ENCODE assay signal across 8 mouse cellular contexts in genomic region chr19:36883119-36883518, GRCm38 (mm10). TPM values are rescaled to one million over a fixed set of nuclear protein-coding genes. Genes with fewer than 3 reads are reported as not detected.
DNase-seq lines count a peak whose midpoint lies in the region; ATAC-seq and TF ChIP-seq lines count a peak whose summit lies in the region.

No protein-coding gene starts in this region.

- H3K9ac ChIP-seq in kidney, embryonic 15.5 days = no peak overlapping the region
- no peak overlapping the region for H3K9ac ChIP-seq in CH12.LX (ENCODE audit: insufficient read depth, low read depth)
- no peak overlapping the region for H3K9ac ChIP-seq in embryonic facial prominence, embryonic 11.5 days (replicated peaks; ENCODE audit: low read length)

- no peaks in the 10 kb centered on the region for H3K27me3 ChIP-seq in kidney, embryonic 15.5 days
- H3K27me3 ChIP-seq in CH12.LX (replicated peaks) = no peaks in the 10 kb centered on the region
- no peaks in the 10 kb centered on the region for H3K27me3 ChIP-seq in embryonic facial prominence, embryonic 11.5 days (ENCODE audit: control insufficient read depth, insufficient read depth, low read length)

- H3K4me3 ChIP-seq in kidney, embryonic 15.5 days (replicated peaks) = no peak overlapping the region
- no peak overlapping the region for H3K4me3 ChIP-seq in CH12.LX (replicated peaks in 1 of 3; ENCODE audit: low read depth in 2 of 3, low read length in 2 of 3, poor library complexity in 1 of 3)
- no peak overlapping the region for H3K4me3 ChIP-seq in embryonic facial prominence, embryonic 11.5 days (ENCODE audit: low read depth, low read length)

- 86% methylated on average over 6 of the region's 6 CpGs for WGBS in kidney, embryonic 15.5 days
- 80% methylated on average over 6 of the region's 6 CpGs for WGBS in embryonic facial prominence, embryonic 11.5 days

- no peak for TF ChIP-seq RAD21 in CH12.LX (IDR thresholded peaks at IDR 0.05; ENCODE audit: low read depth, low read length)

- peak; percentile 28 to 34 for DNase-seq in cerebellum, adult 18-20 months
- DNase-seq in cerebellum, adult 8-10 months = no peak
- DNase-seq in kidney, postnatal 14 days = peak; percentile 24
- DNase-seq in CH12.LX (ENCODE audit: extremely low read depth) = peak; percentile 33
- peak; percentile 58 for DNase-seq in embryonic facial prominence, embryonic 11.5 days (ENCODE audit: low spot score)
- DNase-seq in naive thymus-derived CD4-positive, alpha-beta T cell, adult 2 months (ENCODE audit: low read depth) = peak; percentile 55
- DNase-seq in gastrocnemius, postnatal 36 days = no peak

- H3K4me1 ChIP-seq in kidney, embryonic 15.5 days = no peaks in the 10 kb centered on the region
- H3K4me1 ChIP-seq in CH12.LX (ENCODE audit: control insufficient read depth in 1 of 2, insufficient read depth in 2 of 2) = no peaks in the 10 kb centered on the region
- no peaks in the 10 kb centered on the region for H3K4me1 ChIP-seq in embryonic facial prominence, embryonic 11.5 days (ENCODE audit: control insufficient read depth, insufficient read depth, low read length)

- dilution Hi-C loops in CH12.LX (cut with MboI; ENCODE audit: extremely low pct_ligation_motif_present, extremely low pct_unique_long_range_greater_than_20kb, low sequenced_read_pairs) = no loop called here

- no peak overlapping the region for H3K27ac ChIP-seq in kidney, embryonic 15.5 days
- no peak overlapping the region for H3K27ac ChIP-seq in CH12.LX (ENCODE audit: insufficient read depth, low read depth)
- no peak overlapping the region for H3K27ac ChIP-seq in embryonic facial prominence, embryonic 11.5 days (replicated peaks; ENCODE audit: low read depth, low read length)

- H3K4me2 ChIP-seq in kidney, embryonic 15.5 days = no peak overlapping the region
- no peak overlapping the region for H3K4me2 ChIP-seq in CH12.LX (ENCODE audit: insufficient read depth, low read depth, poor library complexity, severe bottlenecking)
- H3K4me2 ChIP-seq in embryonic facial prominence, embryonic 11.5 days (ENCODE audit: low read depth, low read length) = no peak overlapping the region

- no peaks in the 10 kb centered on the region; the same call in 1 of the 2 replicates for H3K79me2 ChIP-seq in CH12.LX (replicated peaks; ENCODE audit: control insufficient read depth, extremely low read depth, insufficient read depth, poor library complexity, severe bottlenecking)

- no peak for TF ChIP-seq EP300 in CH12.LX (IDR thresholded peaks at IDR 0.05; ENCODE audit: low read length)

- TF ChIP-seq POLR2A in CH12.LX (IDR thresholded peaks at IDR 0.05; ENCODE audit: low read depth, low read length) = no peak

- intact Hi-C loops in gastrocnemius, postnatal 36 days (cut with DNase I) = loop anchor here (5.0 to 10.0 kb wide), 3 partner anchors 34 to 392 kb away; partner anchors contain the start of gene Fgfbp3

- H3K9me3 ChIP-seq in kidney, embryonic 15.5 days (replicated peaks) = no peaks in the 10 kb centered on the region
- H3K9me3 ChIP-seq in CH12.LX (replicated peaks; ENCODE audit: low read length) = no peaks in the 10 kb centered on the region
- no peaks in the 10 kb centered on the region for H3K9me3 ChIP-seq in embryonic facial prominence, embryonic 11.5 days (replicated peaks; ENCODE audit: control insufficient read depth, low read length)

- no peak for ATAC-seq in kidney, embryonic 15.5 days (replicated peaks; ENCODE audit: low FRiP score)
- ATAC-seq in embryonic facial prominence, embryonic 11.5 days (replicated peaks; ENCODE audit: insufficient number of reproducible peaks, low FRiP score, low TSS enrichment, low read depth) = no peak

- peak; percentile 19 to 49; a peak in 3 of 4 replicates for TF ChIP-seq CTCF in CH12.LX (conservative IDR thresholded peaks at IDR 0.05 in 1 of 2, IDR thresholded peaks at IDR 0.05 in 1 of 2; ENCODE audit: low read depth in 2 of 2, low read length in 2 of 2)

- in situ Hi-C loops in CH12.LX (cut with MboI; ENCODE audit: low pct_ligation_motif_present, low pct_unique_long_range_greater_than_20kb, low sequenced_read_pairs) = no loop called here

- peaks cover 98% of the 10 kb centered on the region for H3K36me3 ChIP-seq in kidney, embryonic 15.5 days
- peaks cover 63 to 97% of the 10 kb centered on the region in 2 experiments for H3K36me3 ChIP-seq in CH12.LX (replicated peaks in 1 of 2; ENCODE audit: control insufficient read depth in 1 of 2, insufficient read depth in 1 of 2, low read length in 1 of 2)
- peaks cover 12% of the 10 kb centered on the region for H3K36me3 ChIP-seq in embryonic facial prominence, embryonic 11.5 days (replicated peaks; ENCODE audit: control insufficient read depth, insufficient read depth, low read depth, low read length)

TF ChIP-seq in CH12.LX, 34 proteins besides CTCF, POLR2A, EP300 and RAD21:
- TF ChIP-seq USF1 (IDR thresholded peaks at IDR 0.05; ENCODE audit: low read depth, low read length) (no peak), SMC3 (IDR thresholded peaks at IDR 0.05; ENCODE audit: low read depth, low read length) (peak; percentile 19; the same call in 1 of the 2 replicates), RCOR1 (conservative IDR thresholded peaks at IDR 0.05; ENCODE audit: low read depth, low read length) (no peak)

RNA-seq across cellular contexts. Expression of gene Fgfbp3, which starts 36.3 kb away (rescaled TPM):
- polyA plus RNA-seq in kidney, embryonic 15.5 days (2015; fragmentation: Nextera tagmentation; extraction: Ambion mirVana) = 6.7 and 7.2 TPM in 2 replicates
- total RNA-seq in CH12.LX (2012; rRNA removed) (1.4 and 1.6 TPM in 2 replicates), CH12.LX (2014; rRNA removed) (0.64 and 1.3 TPM in 2 replicates)
- polyA plus RNA-seq in CH12.LX (2012; ENCODE audit: insufficient read length, low read depth) = 1.8 and 2.1 TPM in 2 replicates
- 8.6 and 10.7 TPM in 2 replicates for polyA plus RNA-seq in embryonic facial prominence, embryonic 11.5 days (2014; fragmentation: Nextera tagmentation; extraction: Ambion mirVana)
- total RNA-seq in gastrocnemius, postnatal 36 days (2021) = 1 to 10 TPM; 1.2 TPM

RNA-seq across cellular contexts. Expression of gene Btaf1, which starts 42.8 kb away (rescaled TPM):
- 11.0 and 11.1 TPM in 2 replicates for polyA plus RNA-seq in kidney, embryonic 15.5 days (2015; fragmentation: Nextera tagmentation; extraction: Ambion mirVana)
- total RNA-seq in CH12.LX (2012; rRNA removed) (38.3 and 42.8 TPM in 2 replicates), CH12.LX (2014; rRNA removed) (43.2 and 52.7 TPM in 2 replicates)
- polyA plus RNA-seq in CH12.LX (2012; ENCODE audit: insufficient read length, low read depth) = 29.4 and 31.9 TPM in 2 replicates
- polyA plus RNA-seq in embryonic facial prominence, embryonic 11.5 days (2014; fragmentation: Nextera tagmentation; extraction: Ambion mirVana) = 16.5 and 17.9 TPM in 2 replicates
- total RNA-seq in gastrocnemius, postnatal 36 days (2021) = 1 to 10 TPM; 7.3 to 7.9 TPM

RNA-seq across cellular contexts. Expression of gene Tnks2, which starts 49.1 kb away (rescaled TPM):
- 50.4 and 53.1 TPM in 2 replicates for polyA plus RNA-seq in kidney, embryonic 15.5 days (2015; fragmentation: Nextera tagmentation; extraction: Ambion mirVana)
- total RNA-seq in CH12.LX (2012; rRNA removed) = 72.4 and 73.1 TPM in 2 replicates
- total RNA-seq in CH12.LX (2014; rRNA removed) = 90.5 and 104 TPM in 2 replicates
- polyA plus RNA-seq in CH12.LX (2012; ENCODE audit: insufficient read length, low read depth) = 48.0 and 59.7 TPM in 2 replicates
- polyA plus RNA-seq in embryonic facial prominence, embryonic 11.5 days (2014; fragmentation: Nextera tagmentation; extraction: Ambion mirVana) = 82.5 and 92.3 TPM in 2 replicates
- 100 to 1,000 TPM; 106 to 115 TPM for total RNA-seq in gastrocnemius, postnatal 36 days (2021)

Comparison
In these comparisons a context has a peak if more than half of its experiments do, and no peak if none do; other contexts are left out.
1. DNase-seq: peak in cerebellum, adult 18-20 months (2 of 2), kidney, postnatal 14 days (single experiment), CH12.LX (single experiment), embryonic facial prominence, embryonic 11.5 days (single experiment) and naive thymus-derived CD4-positive, alpha-beta T cell, adult 2 months (single experiment); none in cerebellum, adult 8-10 months (single experiment) and gastrocnemius, postnatal 36 days (0 of 2).